Mouse (Mus musculus): ENCODE results near the gene Cux2. TPM values are rescaled to one million over a fixed set of nuclear protein-coding genes. Genes with fewer than 3 reads are reported as not detected.

The Cux2 gene
- total RNA-seq, 2 experiments from 2014 or later = 24.8 to 27.0 TPM

GRCm38 (mm10) chr5:121812526-121813243, 237.2 kb downstream of the Cux2 start:
- DNase-seq = no peak
- intact Hi-C loops (cut with DNase I) = no loop called here

DNA sequence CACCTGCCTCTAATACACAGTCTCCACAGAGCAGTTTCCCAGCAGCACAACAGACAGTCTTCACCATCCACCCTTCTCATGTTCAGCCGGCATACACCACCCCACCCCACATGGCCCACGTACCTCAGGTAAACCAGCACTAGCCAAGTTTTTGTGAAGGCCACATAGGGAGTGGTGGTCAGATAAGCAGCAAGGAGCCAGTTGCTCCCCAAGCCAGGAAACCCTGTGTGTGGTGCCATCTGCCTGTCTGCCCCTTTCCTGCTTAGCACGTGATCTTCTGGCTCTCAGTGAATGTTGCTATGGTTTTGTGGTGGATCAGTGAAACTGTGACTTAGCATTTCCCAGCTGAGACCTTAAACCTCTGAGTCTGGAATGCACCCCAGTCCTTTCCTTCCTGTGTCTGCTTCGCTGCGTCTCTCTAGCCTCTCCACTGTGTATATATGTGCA, 238.4 kb downstream of the Cux2 start:
- DNase-seq = no peak
- intact Hi-C loops (cut with DNase I) = no loop called here

GRCm38 (mm10) chr5:121810331-121811151, 239.4 kb downstream of the Cux2 start:
- DNase-seq = no peak
- intact Hi-C loops (cut with DNase I) = no loop called here

DNA sequence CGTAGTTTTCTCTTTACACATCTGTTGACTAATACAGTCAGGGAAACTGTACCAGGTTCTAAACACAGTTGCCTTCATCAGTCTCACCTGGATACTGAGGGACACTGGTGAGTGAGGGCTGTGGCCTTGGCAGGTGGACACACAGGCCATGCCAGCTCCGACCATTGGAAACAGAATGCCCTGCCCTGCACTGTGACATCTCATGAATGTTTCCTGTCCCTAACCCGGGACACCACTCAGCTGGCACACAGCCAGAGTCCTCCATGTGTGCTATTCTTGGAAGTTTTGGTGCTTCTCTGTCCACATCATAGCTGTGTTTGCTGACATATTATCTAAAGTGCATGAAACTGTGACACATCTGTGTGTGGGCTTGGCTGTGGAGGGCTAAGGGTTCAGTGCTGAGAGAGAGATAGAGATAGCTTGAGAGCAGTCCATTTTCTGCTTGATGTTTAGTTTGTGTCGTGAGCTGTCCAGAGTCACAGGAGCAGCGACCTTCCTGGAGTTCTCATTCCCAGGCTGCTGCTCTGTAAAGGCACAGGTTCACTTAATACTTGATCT, 240.2 kb downstream of the Cux2 start:
- DNase-seq = peak; percentile 62 to 70
- intact Hi-C loops (cut with DNase I) = no loop called here

- intact Hi-C loops (cut with DNase I) = no loop called here
- no peak for DNase-seq
Observed at GRCm38 (mm10) chr5:121808202-121808601, 241.7 kb downstream of the Cux2 start.

GRCm38 (mm10) chr5:121807186-121807585, 242.7 kb downstream of the Cux2 start:
- DNase-seq = no peak
- intact Hi-C loops (cut with DNase I) = no loop called here

Small RNA genes lying within 50 kb of the gene (microRNA-seq; reads per million reads assigned to microRNA genes)
- gene Mir7031 = 1.3 to 3.7 reads per million in 2 experiments

Other genes with a start within 250 kb of the Cux2 start
- gene Sh2b3, start 212.5 kb downstream of the Cux2 start, total RNA-seq (2021) = 10 to 100 TPM; 31.8 to 33.6 TPM
- 10 to 100 TPM; 13.2 to 13.6 TPM for gene Pheta1, start 201.1 kb downstream of the Cux2 start, total RNA-seq (2021)
- gene Myl2, start 50.8 kb upstream of the Cux2 start, total RNA-seq (2021) = over 10,000 TPM; 16,479 to 17,190 TPM
- not detected for gene Ccdc63, start 90.7 kb upstream of the Cux2 start, total RNA-seq (2021)
- 100 to 1,000 TPM; 121 to 152 TPM for gene Ppp1cc, start 108.2 kb upstream of the Cux2 start, total RNA-seq (2021)
- 1 to 10 TPM; 1.4 TPM for gene Hvcn1, start 156.7 kb upstream of the Cux2 start, total RNA-seq (2021)
- 1 to 10 TPM; 5.2 to 6.7 TPM for gene Tctn1, start 214.4 kb upstream of the Cux2 start, total RNA-seq (2021)
- gene Pptc7, start 234.3 kb upstream of the Cux2 start, total RNA-seq (2021) = 10 to 100 TPM; 85.5 to 87.2 TPM

All from heart, postnatal 14 days (tissue).